Mouse (Mus musculus) gonadal fat pad, adult 2 months (tissue): ENCODE measurements around the gene Spag5. TPM values are rescaled to one million over a fixed set of nuclear protein-coding genes. Genes with fewer than 3 reads are reported as not detected.
A peak's percentile ranks its signal among the peaks of the same experiment; 100 is the strongest.

Source experiments
- DNase-seq: peaks from one replicate; pipeline ENCODE4 v3.0.0-alpha.2; 2012; ENCODE audit warnings: low read depth
- polyA plus RNA-seq: library from polyadenylated mRNA; depleted of rRNA; stranded (reverse); fragments of >200 nt; gene quantifications from 2 replicates; pipeline ENCODE4 v1.2.3, GENCODE M21; 2012

The Spag5 gene
- polyA plus RNA-seq, 1 experiment: 1.2 TPM

GRCm38 (mm10) chr11:78322860-78323259, 21.5 kb downstream of the Spag5 start, which contains the start of gene Aldoc:
Gene Aldoc (plus strand): TSS chr11:78322968.
- peak; percentile 58 for DNase-seq

GRCm38 (mm10) chr11:78324000-78324785, 22.9 kb downstream of the Spag5 start:
- no peak for DNase-seq

GRCm38 (mm10) chr11:78324965-78325364, 23.6 kb downstream of the Spag5 start:
- no peak for DNase-seq

GRCm38 (mm10) chr11:78327215-78327614, 25.9 kb downstream of the Spag5 start:
- no peak for DNase-seq

GRCm38 (mm10) chr11:78327634-78328511, 26.5 kb downstream of the Spag5 start, which contains the start of gene Pigs:
Gene Pigs (plus strand): TSS chr11:78328415.
- DNase-seq: peak; percentile 40

GRCm38 (mm10) chr11:78328512-78329056, 27.3 kb downstream of the Spag5 start:
- no peak for DNase-seq

- no peak for DNase-seq
Measured at GRCm38 (mm10) chr11:78332676-78333075, 31.3 kb downstream of the Spag5 start.

- no peak for DNase-seq
Measured at GRCm38 (mm10) chr11:78333992-78334391, 32.7 kb downstream of the Spag5 start.

- DNase-seq: no peak
Measured at GRCm38 (mm10) chr11:78337040-78337439, 35.7 kb downstream of the Spag5 start.

- DNase-seq: no peak
Measured at GRCm38 (mm10) chr11:78341702-78342101, 40.4 kb downstream of the Spag5 start.

GRCm38 (mm10) chr11:78343381-78344327, 42.3 kb downstream of the Spag5 start, which contains the start of gene Unc119:
Gene Unc119 (plus strand): TSS chr11:78343482.
- no peak for DNase-seq

GRCm38 (mm10) chr11:78344328-78344889, 43.1 kb downstream of the Spag5 start:
- no peak for DNase-seq

- DNase-seq: peak; percentile 90
Measured at GRCm38 (mm10) chr11:78344890-78345715, 43.8 kb downstream of the Spag5 start.

- DNase-seq: no peak
Measured at GRCm38 (mm10) chr11:78345801-78346200, 44.5 kb downstream of the Spag5 start.

GRCm38 (mm10) chr11:78346326-78347069, 45.2 kb downstream of the Spag5 start:
- DNase-seq: no peak

GRCm38 (mm10) chr11:78347070-78347754, 45.9 kb downstream of the Spag5 start:
- DNase-seq: no peak

- no peak for DNase-seq
Measured at GRCm38 (mm10) chr11:78347908-78348307, 46.6 kb downstream of the Spag5 start.

GRCm38 (mm10) chr11:78348474-78348873, 47.1 kb downstream of the Spag5 start:
- no peak for DNase-seq
